Mouse (Mus musculus): ENCODE measurements around the gene Bmpr1b. TPM values are rescaled to one million over a fixed set of nuclear protein-coding genes. Genes with fewer than 3 reads are reported as not detected.
A peak's percentile ranks its signal among the peaks of the same experiment; 100 is the strongest.

The Bmpr1b gene
- total RNA-seq, 2 experiments from 2014 or later, result 10.8 to 11.6 TPM

GRCm38 (mm10) chr3:142050681-142051080 lies 118.5 kb downstream of the Bmpr1b start:
- intact Hi-C loops (cut with DNase I), result no loop called here
- DNase-seq (ENCODE audit: extremely low spot score in 1 of 2, low spot score in 2 of 2), result no peak

- no peak for DNase-seq (ENCODE audit: extremely low spot score in 1 of 2, low spot score in 2 of 2)
- intact Hi-C loops (cut with DNase I), result no loop called here
Measured at GRCm38 (mm10) chr3:142049610-142050009, 119.6 kb downstream of the Bmpr1b start.

- intact Hi-C loops (cut with DNase I), result no loop called here
- no peak for DNase-seq (ENCODE audit: extremely low spot score in 1 of 2, low spot score in 2 of 2)
Measured at GRCm38 (mm10) chr3:142049093-142049492, 120.1 kb downstream of the Bmpr1b start.

DNA sequence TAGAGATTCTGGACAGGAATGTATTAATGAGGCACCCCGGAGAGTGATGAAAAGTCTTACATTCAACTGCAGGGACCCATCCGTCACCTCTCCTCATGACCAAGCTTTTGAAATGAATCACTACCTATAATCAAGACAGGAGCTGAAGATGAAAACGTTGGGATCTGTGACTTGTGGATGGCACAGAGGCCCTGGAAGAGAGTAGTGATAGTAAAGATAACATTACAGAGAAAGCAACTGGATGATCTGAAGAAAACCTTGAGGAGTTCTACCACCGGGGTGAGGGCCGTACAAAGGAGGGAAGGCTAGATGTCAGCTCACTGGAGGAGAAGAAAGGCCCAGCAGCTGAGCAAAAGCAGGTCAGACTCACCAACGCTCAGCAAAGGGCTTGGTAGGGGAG lies 120.7 kb downstream of the Bmpr1b start:
- intact Hi-C loops (cut with DNase I), result no loop called here
- DNase-seq (ENCODE audit: extremely low spot score in 1 of 2, low spot score in 2 of 2), result no peak

DNA sequence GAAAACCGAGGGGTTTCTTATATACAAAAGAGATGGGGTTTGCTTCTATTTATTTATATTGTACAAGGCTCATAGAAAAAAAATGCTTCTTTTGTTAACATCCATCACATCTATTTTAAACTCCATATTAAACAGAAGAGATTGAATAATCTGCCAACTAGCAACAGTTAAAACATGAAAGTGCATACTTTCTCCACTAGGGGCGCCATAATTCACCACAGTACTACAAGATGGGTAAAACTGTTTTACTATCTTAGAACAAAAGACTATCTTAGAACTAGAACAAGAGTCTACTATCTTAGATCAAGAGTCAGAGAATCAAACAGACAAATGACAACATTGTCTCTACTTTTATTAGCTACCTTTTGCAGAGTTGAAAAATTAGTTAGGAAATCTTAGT lies 125.8 kb downstream of the Bmpr1b start:
- intact Hi-C loops (cut with DNase I), result no loop called here
- no peak for DNase-seq (ENCODE audit: extremely low spot score in 1 of 2, low spot score in 2 of 2)

GRCm38 (mm10) chr3:142043006-142043405 lies 126.2 kb downstream of the Bmpr1b start:
- intact Hi-C loops (cut with DNase I), result no loop called here
- DNase-seq (ENCODE audit: extremely low spot score in 1 of 2, low spot score in 2 of 2), result no peak

GRCm38 (mm10) chr3:142040345-142040744 lies 128.9 kb downstream of the Bmpr1b start:
- DNase-seq (ENCODE audit: extremely low spot score in 1 of 2, low spot score in 2 of 2), result no peak
- intact Hi-C loops (cut with DNase I), result no loop called here

GRCm38 (mm10) chr3:142034160-142034559 lies 135.1 kb downstream of the Bmpr1b start:
- DNase-seq (ENCODE audit: extremely low spot score in 1 of 2, low spot score in 2 of 2), result no peak
- intact Hi-C loops (cut with DNase I), result loop anchor here (5.0 kb wide), 1 partner anchor 133 kb away; the partner anchor contains the start of gene Bmpr1b

- DNase-seq (ENCODE audit: extremely low spot score in 1 of 2, low spot score in 2 of 2), result no peak
- intact Hi-C loops (cut with DNase I), result no loop called here
Measured at GRCm38 (mm10) chr3:142019716-142020115, 149.5 kb downstream of the Bmpr1b start.

DNA sequence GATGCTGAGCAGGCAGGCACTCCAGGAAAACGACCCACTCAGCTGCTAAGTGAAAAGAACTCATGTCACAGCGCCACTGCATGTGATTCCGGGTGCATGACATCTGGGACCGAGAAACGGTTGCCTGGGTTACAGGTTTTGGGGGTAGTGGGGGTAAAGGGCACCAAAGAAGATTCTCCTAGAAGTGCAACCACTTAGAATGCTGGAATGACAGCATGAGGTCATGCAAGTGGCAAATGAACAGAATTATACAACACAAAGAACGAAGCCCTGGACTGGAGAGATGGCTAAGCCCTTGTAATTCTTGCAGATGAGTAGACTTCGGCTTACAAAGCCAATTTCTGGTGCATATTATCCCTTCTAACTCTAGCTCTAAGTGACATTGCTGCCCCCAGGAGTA lies 184.7 kb downstream of the Bmpr1b start:
- DNase-seq (ENCODE audit: extremely low spot score in 1 of 2, low spot score in 2 of 2), result no peak
- intact Hi-C loops (cut with DNase I), result no loop called here

DNA sequence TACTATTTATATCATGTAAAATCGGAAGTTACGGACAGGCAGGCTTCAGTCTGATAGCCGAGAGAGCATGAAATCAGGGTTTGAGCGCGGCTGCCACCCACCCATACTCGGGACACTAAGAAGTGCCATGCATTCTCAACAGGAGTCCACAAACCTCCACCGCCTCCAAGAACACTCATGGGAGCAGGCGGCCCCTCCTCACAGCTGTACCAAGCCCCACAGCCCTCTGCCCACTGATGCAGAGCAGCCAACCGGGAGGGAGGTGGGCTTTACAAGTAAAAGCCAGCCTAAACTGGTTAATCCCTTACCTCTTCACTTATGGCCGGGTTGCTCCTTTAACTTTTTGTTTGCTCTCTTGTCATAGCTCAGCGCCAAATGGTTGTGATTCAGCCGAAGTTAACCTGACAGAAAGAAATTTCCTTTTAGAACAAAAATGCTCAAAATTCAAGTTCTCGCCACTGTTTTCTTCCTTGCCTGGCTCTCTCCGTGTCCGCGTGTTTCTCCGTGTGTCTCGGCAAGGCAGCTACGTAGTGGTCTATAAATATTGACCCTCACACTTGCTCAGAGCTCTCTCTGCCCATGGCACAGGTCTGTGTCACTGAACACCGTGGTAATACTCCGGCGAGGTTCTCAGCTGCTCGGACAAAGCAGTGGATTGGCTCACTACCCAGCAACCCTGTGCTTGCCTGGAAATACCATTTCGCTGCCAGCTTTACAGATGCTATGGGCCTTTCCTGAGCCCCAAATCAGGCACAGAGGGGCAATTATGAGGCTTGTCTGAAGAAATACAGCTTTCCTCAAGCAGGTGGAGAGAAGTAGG lies 187.4 kb downstream of the Bmpr1b start:
- intact Hi-C loops (cut with DNase I), result no loop called here
- DNase-seq (ENCODE audit: extremely low spot score in 1 of 2, low spot score in 2 of 2), result peak; percentile 11 to 25

- no peak for DNase-seq (ENCODE audit: extremely low spot score in 1 of 2, low spot score in 2 of 2)
- intact Hi-C loops (cut with DNase I), result no loop called here
Measured at GRCm38 (mm10) chr3:141966244-141966643, 203.0 kb downstream of the Bmpr1b start.

DNA sequence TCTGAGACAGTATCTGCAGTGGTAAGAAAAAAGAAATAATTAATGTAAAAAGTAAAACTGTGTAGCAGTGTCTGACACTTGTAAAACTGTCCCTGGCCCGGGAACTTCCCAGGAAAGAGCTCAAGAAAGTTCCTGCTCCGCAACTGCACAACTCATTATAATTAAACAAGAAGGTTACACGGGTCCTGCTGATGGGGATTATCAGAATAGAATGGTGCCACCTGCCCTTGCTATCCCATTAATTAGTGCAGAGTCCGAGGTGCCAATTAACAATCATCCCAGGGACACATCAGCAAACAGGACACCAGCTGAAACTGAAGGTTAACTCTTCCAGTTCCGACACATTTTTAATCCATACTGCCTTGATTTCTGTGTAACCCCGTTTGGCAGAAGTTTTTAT lies 216.3 kb downstream of the Bmpr1b start:
- intact Hi-C loops (cut with DNase I), result no loop called here
- DNase-seq (ENCODE audit: extremely low spot score in 1 of 2, low spot score in 2 of 2), result no peak

DNA sequence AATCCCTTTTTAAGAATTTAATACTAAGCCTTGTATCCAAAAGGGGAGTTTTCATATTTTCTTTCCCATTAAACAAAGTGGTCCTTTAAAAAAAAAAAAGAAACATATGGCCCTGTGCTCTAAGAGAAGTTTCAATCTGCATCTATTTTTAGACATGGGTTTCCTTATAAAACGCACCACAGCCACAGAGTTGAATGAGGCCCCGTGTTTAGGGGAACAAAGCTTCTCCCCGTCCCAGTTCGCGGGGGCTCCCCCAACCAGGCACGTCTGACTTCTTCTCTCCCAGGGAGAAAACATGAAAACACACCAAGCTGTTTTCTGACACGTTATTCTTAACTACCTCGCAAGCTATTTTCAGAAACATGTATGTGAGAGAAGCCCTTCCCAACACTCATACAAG lies 218.6 kb downstream of the Bmpr1b start:
- intact Hi-C loops (cut with DNase I), result no loop called here
- no peak for DNase-seq (ENCODE audit: extremely low spot score in 1 of 2, low spot score in 2 of 2)

DNA sequence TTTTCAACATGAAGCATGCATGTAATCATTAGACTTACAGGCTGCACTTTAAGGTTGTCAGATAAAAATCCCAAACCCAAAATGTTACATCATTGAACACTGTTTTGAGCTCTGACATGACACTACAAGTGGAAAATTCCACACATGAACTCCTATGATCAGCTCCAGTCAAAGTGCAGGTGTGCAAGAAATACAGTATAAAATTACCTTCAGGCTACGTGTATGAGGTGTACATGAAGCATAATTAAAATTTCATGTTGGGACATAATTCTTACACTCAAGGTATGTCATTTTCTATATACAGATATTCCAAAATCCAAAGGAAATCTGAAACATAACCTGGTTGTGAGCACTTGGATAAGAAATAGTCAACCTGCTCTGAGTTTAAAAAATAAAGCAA lies 220.7 kb downstream of the Bmpr1b start:
- intact Hi-C loops (cut with DNase I), result no loop called here
- no peak for DNase-seq (ENCODE audit: extremely low spot score in 1 of 2, low spot score in 2 of 2)

DNA sequence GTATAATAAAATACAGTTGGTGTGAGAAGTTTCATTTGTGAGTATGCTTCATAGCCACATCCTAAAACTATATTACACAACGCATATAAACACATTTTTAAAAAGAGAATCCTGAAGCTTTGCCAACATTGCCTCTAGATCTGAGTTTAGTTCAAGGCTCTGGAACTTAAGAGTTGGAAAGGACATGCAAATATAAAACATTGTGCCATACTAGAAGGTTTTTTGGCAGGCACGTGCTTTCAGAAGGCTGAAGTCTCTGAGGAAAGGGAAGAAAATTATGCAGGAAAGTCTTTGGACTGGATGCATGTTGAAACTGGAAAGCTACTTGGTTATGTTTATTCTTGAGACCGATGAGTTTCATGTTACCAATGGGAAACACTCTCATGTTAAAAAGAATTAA lies 221.1 kb downstream of the Bmpr1b start:
- intact Hi-C loops (cut with DNase I), result no loop called here
- no peak for DNase-seq (ENCODE audit: extremely low spot score in 1 of 2, low spot score in 2 of 2)

- intact Hi-C loops (cut with DNase I), result no loop called here
- no peak for DNase-seq (ENCODE audit: extremely low spot score in 1 of 2, low spot score in 2 of 2)
Measured at GRCm38 (mm10) chr3:141946846-141947245, 222.4 kb downstream of the Bmpr1b start.

- DNase-seq (ENCODE audit: extremely low spot score in 1 of 2, low spot score in 2 of 2), result no peak
- intact Hi-C loops (cut with DNase I), result no loop called here
Measured at GRCm38 (mm10) chr3:141943317-141943742, 225.9 kb downstream of the Bmpr1b start.

DNA sequence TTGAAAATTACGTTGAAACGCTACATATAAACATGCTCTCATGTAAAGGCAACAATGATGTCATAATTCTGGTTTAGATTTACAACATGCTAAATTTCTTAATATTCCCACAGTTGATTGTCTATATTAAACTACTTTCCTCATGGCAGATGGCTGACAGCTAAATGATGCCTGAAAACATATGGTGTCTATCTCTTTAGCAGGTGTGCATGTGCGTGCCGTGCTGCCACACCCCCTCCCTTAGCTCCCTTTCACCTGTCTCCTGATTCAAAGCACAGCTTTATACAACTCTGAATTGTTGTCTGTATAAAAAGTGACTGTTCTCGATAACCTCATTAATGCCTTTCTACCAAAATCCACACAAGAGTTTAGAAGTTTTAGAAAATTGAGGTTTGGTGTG lies 229.0 kb downstream of the Bmpr1b start:
- intact Hi-C loops (cut with DNase I), result no loop called here

GRCm38 (mm10) chr3:141936594-141937272 lies 232.5 kb downstream of the Bmpr1b start:
- no peak for DNase-seq (ENCODE audit: extremely low spot score in 1 of 2, low spot score in 2 of 2)
- intact Hi-C loops (cut with DNase I), result no loop called here

More for the DNA sequence above, 229.0 kb downstream of the Bmpr1b start:
- no peak for DNase-seq (ENCODE audit: extremely low spot score in 1 of 2, low spot score in 2 of 2)

All from left cerebral cortex, postnatal 10 days (tissue).